8 mouse cellular contexts compared by ENCODE assay signal in genomic region chr17:5137936-5138335, GRCm38 (mm10).
A peak's percentile ranks its signal among the peaks of the same experiment; 100 is the strongest.
DNase-seq lines count a peak whose midpoint lies in the region; ATAC-seq and TF ChIP-seq lines count a peak whose summit lies in the region.

No protein-coding gene starts in this region.

- no peaks in the 10 kb centered on the region for H3K9me3 ChIP-seq in embryonic facial prominence, embryonic 12.5 days
- no peaks in the 10 kb centered on the region for H3K9me3 ChIP-seq in midbrain, embryonic 13.5 days

- H3K27me3 ChIP-seq in liver, adult 2 months (ENCODE audit: control insufficient read depth, insufficient read depth, low read length) = no peaks in the 10 kb centered on the region
- no peaks in the 10 kb centered on the region for H3K27me3 ChIP-seq in embryonic facial prominence, embryonic 12.5 days
- no peaks in the 10 kb centered on the region for H3K27me3 ChIP-seq in midbrain, embryonic 13.5 days

- no peak for TF ChIP-seq POLR2A in liver, adult 2 months (IDR thresholded peaks at IDR 0.05; ENCODE audit: extremely low read depth, insufficient read depth, low read length)

- peak; percentile 90 for DNase-seq in liver, adult 2 months (ENCODE audit: extremely low read depth, low read depth, low spot score)
- no peak for DNase-seq in liver
- DNase-seq in kidney, adult 11 months = peak; percentile 82
- DNase-seq in retina, postnatal 1 day = no peak
- DNase-seq in cerebellum, postnatal 4 days (ENCODE audit: low spot score in 2 of 2) = no peak
- no peak for DNase-seq in embryo, embryonic 10 days (ENCODE audit: low spot score)

- no peak for ATAC-seq in embryonic facial prominence, embryonic 12.5 days (ENCODE audit: insufficient number of reproducible peaks, insufficient read depth, low FRiP score, low TSS enrichment)
- ATAC-seq in midbrain, embryonic 13.5 days = no peak

- no peak overlapping the region for H3K4me3 ChIP-seq in liver, adult 2 months (ENCODE audit: insufficient read depth, low read depth, low read length)
- no peak overlapping the region for H3K4me3 ChIP-seq in embryonic facial prominence, embryonic 12.5 days
- no peak overlapping the region for H3K4me3 ChIP-seq in midbrain, embryonic 13.5 days (replicated peaks)

- H3K4me1 ChIP-seq in liver, adult 2 months (ENCODE audit: control insufficient read depth, insufficient read depth, low read length) = peaks cover 11% of the 10 kb centered on the region
- peaks cover 25% of the 10 kb centered on the region for H3K4me1 ChIP-seq in embryonic facial prominence, embryonic 12.5 days
- peaks cover 54% of the 10 kb centered on the region for H3K4me1 ChIP-seq in midbrain, embryonic 13.5 days (replicated peaks)

- H3K4me2 ChIP-seq in embryonic facial prominence, embryonic 12.5 days (replicated peaks) = 0 out of 2 replicates have a peak overlapping the region, but pooled peaks have one; percentile 11
- H3K4me2 ChIP-seq in midbrain, embryonic 13.5 days (replicated peaks) = no peak overlapping the region

- peak overlapping the region; percentile 5; the same call in 1 of the 2 replicates for H3K27ac ChIP-seq in liver, adult 2 months (replicated peaks; ENCODE audit: insufficient read depth, low read depth, low read length)
- H3K27ac ChIP-seq in embryonic facial prominence, embryonic 12.5 days = peak overlapping the region; percentile 71
- peak overlapping the region; percentile 81 for H3K27ac ChIP-seq in midbrain, embryonic 13.5 days

- no peak for TF ChIP-seq CTCF in liver, adult 2 months (IDR thresholded peaks at IDR 0.05; ENCODE audit: low read depth, low read length)

- WGBS in liver, adult 2 months = 18% methylated on average over 3 of the region's 3 CpGs
- WGBS in embryonic facial prominence, embryonic 12.5 days = 74% methylated on average over 3 of the region's 3 CpGs
- WGBS in midbrain, embryonic 13.5 days = 84% methylated on average over 3 of the region's 3 CpGs

- H3K9ac ChIP-seq in liver, adult 2 months (ENCODE audit: low read depth, low read length) = no peak overlapping the region
- no peak overlapping the region for H3K9ac ChIP-seq in embryonic facial prominence, embryonic 12.5 days
- H3K9ac ChIP-seq in midbrain, embryonic 13.5 days (replicated peaks) = no peak overlapping the region

- H3K79me2 ChIP-seq in liver, adult 2 months (ENCODE audit: control insufficient read depth, insufficient read depth, low read length) = peaks cover 41% of the 10 kb centered on the region

- H3K36me3 ChIP-seq in liver, adult 2 months (ENCODE audit: control insufficient read depth, insufficient read depth, low read length) = no peaks in the 10 kb centered on the region
- no peaks in the 10 kb centered on the region for H3K36me3 ChIP-seq in embryonic facial prominence, embryonic 12.5 days
- H3K36me3 ChIP-seq in midbrain, embryonic 13.5 days = no peaks in the 10 kb centered on the region

Comparison
In these comparisons a context has a peak if more than half of its experiments do, and no peak if none do; other contexts are left out.
1. DNase-seq: peak in liver, adult 2 months (single experiment) and kidney, adult 11 months (single experiment); none in liver (single experiment), retina, postnatal 1 day (single experiment), cerebellum, postnatal 4 days (0 of 2) and embryo, embryonic 10 days (single experiment).
2. H3K27ac ChIP-seq: peak in every context shown above with its lines; median percentile 81 in midbrain, embryonic 13.5 days; 71 in embryonic facial prominence, embryonic 12.5 days; 5 in liver, adult 2 months.